Mouse (Mus musculus) lung, postnatal 0 days (tissue): Measurements from ENCODE around the gene Klhdc10. TPM values are rescaled to one million over a fixed set of nuclear protein-coding genes. Genes with fewer than 3 reads are reported as not detected.
A peak's percentile ranks its signal among the peaks of the same experiment; 100 is the strongest.

Experiments
- ATAC-seq: fragments of 200-750 bp; cut with Nextera tagmentation; 2 replicates; pipeline ENCODE4 v1.8.0; 2017; ENCODE audit warnings: moderate library complexity
- DNase-seq: peaks from one replicate; pipeline ENCODE4 v3.0.0-alpha.2; 2016; ENCODE audit warnings: low spot score
- H3K27ac ChIP-seq: fragments of 300-500 bp; sonication (generic); 2 replicates; pipeline ENCODE4 v1.5.1; 2014; ENCODE audit warnings: antibody characterized with exemption, mild to moderate bottlenecking, low read length, mixed read lengths
- H3K27me3 ChIP-seq: fragments of 300-500 bp; sonication (generic); replicated peaks from 2 replicates; pipeline ENCODE4 v1.6.1; 2014; ENCODE audit warnings: low read length, mixed read lengths; ENCODE audit not compliant: insufficient read depth
- H3K36me3 ChIP-seq: fragments of 300-500 bp; sonication (generic); 2 replicates; pipeline ENCODE4 v1.6.1; 2014; ENCODE audit warnings: low read length, mixed read lengths; ENCODE audit not compliant: insufficient read depth
- H3K4me1 ChIP-seq: fragments of 300-500 bp; sonication (generic); 2 replicates; pipeline ENCODE4 v1.6.1; 2014; ENCODE audit warnings: antibody characterized with exemption, low read depth, low read length, mixed read lengths; ENCODE audit not compliant: insufficient read depth
- H3K4me2 ChIP-seq: fragments of 300-500 bp; sonication (generic); replicated peaks from 2 replicates; pipeline ENCODE4 v1.6.1; 2014; ENCODE audit warnings: low read depth, mild to moderate bottlenecking, low read length, moderate library complexity, mixed read lengths
- H3K4me3 ChIP-seq: fragments of 300-500 bp; sonication (generic); 2 replicates; pipeline ENCODE4 v1.5.1; 2014; ENCODE audit warnings: low read depth, low read length
- H3K9ac ChIP-seq: fragments of 300-500 bp; sonication (generic); replicated peaks from 2 replicates; pipeline ENCODE4 v1.6.1; 2014; ENCODE audit warnings: low read depth, mild to moderate bottlenecking
- H3K9me3 ChIP-seq: fragments of 300-500 bp; sonication (generic); 2 replicates; pipeline ENCODE4 v1.6.1; 2016; ENCODE audit warnings: low read length, mixed read lengths
- CTCF ChIP-seq: IDR thresholded peaks from 2 replicates; pipeline ENCODE4 v1.5.1; 2016; ENCODE audit warnings: antibody characterized with exemption, mild to moderate bottlenecking
- EP300 ChIP-seq: IDR thresholded peaks from 2 replicates; pipeline ENCODE4 v1.6.1; 2016; ENCODE audit warnings: antibody characterized with exemption, mild to moderate bottlenecking, control low read depth
- WGBS: fragments of 180-500 bp; shearing (Covaris S2); extraction: QIAGEN DNeasy Blood & Tissue Kit; methylation state at CpG from one replicate; pipeline ENCODE4 v1.1.7; 2014; 5-methylcytosine and 5-hydroxymethylcytosine counted together
- polyA plus RNA-seq: library from polyadenylated mRNA; unstranded; fragments of >200 nt; fragmentation: Nextera tagmentation; extraction: Ambion mirVana; gene quantifications from 2 replicates; pipeline ENCODE4 v1.2.1, GENCODE M21; 2015

The Klhdc10 gene
- polyA plus RNA-seq, 1 experiment from 2014 or later = 7.9 TPM

- 84% methylated on average over 7 of the region's 7 CpGs for WGBS
- TF ChIP-seq EP300 (no peak), CTCF (no peak)
- Histone ChIP-seq H3K36me3 (no peaks in the 10 kb centered on the region), H3K9ac (no peak overlapping the region), H3K4me1 (no peaks in the 10 kb centered on the region), H3K9me3 (no peaks in the 10 kb centered on the region), H3K27ac (no peak overlapping the region), H3K4me2 (no peak overlapping the region), H3K27me3 (no peaks in the 10 kb centered on the region), H3K4me3 (no peak overlapping the region)
- DNase-seq (no peak), ATAC-seq (no peak)
Observed at GRCm38 (mm10) chr6:30409399-30410093, 7.9 kb downstream of the Klhdc10 start.

GRCm38 (mm10) chr6:30411311-30411710 is 9.6 kb downstream of the Klhdc10 start:
- 45% methylated on average over 4 of the region's 4 CpGs for WGBS
- ATAC-seq (no peak), DNase-seq (no peak)
- Histone ChIP-seq H3K4me2 (no peak overlapping the region), H3K4me1 (no peaks in the 10 kb centered on the region), H3K36me3 (no peaks in the 10 kb centered on the region), H3K4me3 (no peak overlapping the region), H3K27me3 (no peaks in the 10 kb centered on the region), H3K27ac (no peak overlapping the region), H3K9me3 (no peaks in the 10 kb centered on the region), H3K9ac (no peak overlapping the region)
- TF ChIP-seq CTCF (no peak), EP300 (no peak)

- no peaks in the 10 kb centered on the region for H3K4me1 ChIP-seq
- ATAC-seq = no peak
- no peaks in the 10 kb centered on the region for H3K36me3 ChIP-seq
- no peak overlapping the region for H3K27ac ChIP-seq
- no peak overlapping the region for H3K4me3 ChIP-seq
- TF ChIP-seq EP300 (no peak), CTCF (peak; percentile 18)
- DNase-seq = no peak
- no peaks in the 10 kb centered on the region for H3K27me3 ChIP-seq
- WGBS = 87% methylated on average over 2 of the region's 2 CpGs
- H3K4me2 ChIP-seq = no peak overlapping the region
- H3K9me3 ChIP-seq = no peaks in the 10 kb centered on the region
- no peak overlapping the region for H3K9ac ChIP-seq
Observed at GRCm38 (mm10) chr6:30416126-30416525, 14.5 kb downstream of the Klhdc10 start.

- TF ChIP-seq CTCF (no peak), EP300 (no peak)
- no peak overlapping the region for H3K4me2 ChIP-seq
- 82% methylated on average over 7 of the region's 7 CpGs for WGBS
Observed at GRCm38 (mm10) chr6:30416801-30417200, 15.1 kb downstream of the Klhdc10 start.

GRCm38 (mm10) chr6:30432461-30433192 is 31.0 kb downstream of the Klhdc10 start:
- no peaks in the 10 kb centered on the region for H3K4me1 ChIP-seq
- ATAC-seq (no peak), DNase-seq (no peak)
- no peak for TF ChIP-seq EP300
- no peak for TF ChIP-seq CTCF
- H3K27me3 ChIP-seq = no peaks in the 10 kb centered on the region
- H3K27ac ChIP-seq = no peak overlapping the region
- no peak overlapping the region for H3K4me3 ChIP-seq
- no peak overlapping the region for H3K4me2 ChIP-seq
- no peak overlapping the region for H3K9ac ChIP-seq
- H3K36me3 ChIP-seq = no peaks in the 10 kb centered on the region
- no peaks in the 10 kb centered on the region for H3K9me3 ChIP-seq
- WGBS = 40% methylated on average over 3 of the region's 3 CpGs

More at GRCm38 (mm10) chr6:30416801-30417200, 15.1 kb downstream of the Klhdc10 start:
- H3K27ac ChIP-seq = no peak overlapping the region
- no peak overlapping the region for H3K4me3 ChIP-seq
- no peak overlapping the region for H3K9ac ChIP-seq
- DNase-seq (no peak), ATAC-seq (no peak)
- H3K9me3 ChIP-seq = no peaks in the 10 kb centered on the region
- H3K27me3 ChIP-seq = no peaks in the 10 kb centered on the region
- no peaks in the 10 kb centered on the region for H3K4me1 ChIP-seq
- H3K36me3 ChIP-seq = no peaks in the 10 kb centered on the region

GRCm38 (mm10) chr6:30436476-30436875 is 34.8 kb downstream of the Klhdc10 start:
- Histone ChIP-seq H3K4me2 (no peak overlapping the region), H3K4me3 (no peak overlapping the region), H3K27ac (no peak overlapping the region), H3K27me3 (no peaks in the 10 kb centered on the region), H3K36me3 (no peaks in the 10 kb centered on the region), H3K9ac (no peak overlapping the region), H3K9me3 (no peaks in the 10 kb centered on the region), H3K4me1 (no peaks in the 10 kb centered on the region)
- WGBS = 84% methylated on average over 3 of the region's 3 CpGs
- DNase-seq (no peak), ATAC-seq (no peak)
- no peak for TF ChIP-seq EP300
- no peak for TF ChIP-seq CTCF
